Mouse (Mus musculus) megakaryocyte, embryonic 14.5 days (primary cell): ENCODE measurements around the gene Ptprr. TPM values are rescaled to one million over a fixed set of nuclear protein-coding genes. Genes with fewer than 3 reads are reported as not detected.

Experiments used
- H3K27me3 ChIP-seq: replicated peaks from 2 replicates; pipeline ENCODE3; 2012; ENCODE audit warnings: inconsistent platforms
- H3K36me3 ChIP-seq: replicated peaks from 2 replicates; pipeline ENCODE3; 2012; ENCODE audit warnings: low read length, inconsistent platforms, mixed read lengths
- H3K4me1 ChIP-seq: 2 replicates; pipeline ENCODE4 v1.6.1; 2012; ENCODE audit warnings: inconsistent platforms
- H3K4me3 ChIP-seq: replicated peaks from 2 replicates; pipeline ENCODE3; 2012; ENCODE audit warnings: moderate library complexity, mild to moderate bottlenecking, inconsistent platforms
- H3K9me3 ChIP-seq: 2 replicates; pipeline ENCODE4 v1.6.1; 2012; ENCODE audit warnings: inconsistent platforms
- FLI1 ChIP-seq: IDR thresholded peaks from 2 replicates; pipeline ENCODE4 v1.6.1; 2012; ENCODE audit warnings: low read length, inconsistent platforms, mixed read lengths
- GATA1 ChIP-seq: IDR thresholded peaks from 3 replicates; pipeline ENCODE4 v1.6.1; 2012; ENCODE audit warnings: mixed read lengths, low read length, inconsistent platforms, borderline replicate concordance
- polyA plus RNA-seq: library from polyadenylated mRNA; stranded (reverse); fragments of >175 nt; gene quantifications from 2 replicates; pipeline ENCODE4 v1.2.3, GENCODE M21; 2012; ENCODE audit warnings: low replicate concordance; ENCODE audit not compliant: insufficient read depth

Ptprr gene
- polyA plus RNA-seq, 1 experiment, result not detected

- no peaks in the 10 kb centered on the region for H3K9me3 ChIP-seq
- TF ChIP-seq FLI1 (no peak), GATA1 (no peak)
- no peak overlapping the region for H3K4me3 ChIP-seq
- peaks cover 10% of the 10 kb centered on the region for H3K4me1 ChIP-seq
- H3K27me3 ChIP-seq, result peaks cover 2% of the 10 kb centered on the region
- no peaks in the 10 kb centered on the region for H3K36me3 ChIP-seq
These were observed 241.3 kb downstream of the Ptprr start for GRCm38 (mm10) chr10:116259298-116259697.

DNA sequence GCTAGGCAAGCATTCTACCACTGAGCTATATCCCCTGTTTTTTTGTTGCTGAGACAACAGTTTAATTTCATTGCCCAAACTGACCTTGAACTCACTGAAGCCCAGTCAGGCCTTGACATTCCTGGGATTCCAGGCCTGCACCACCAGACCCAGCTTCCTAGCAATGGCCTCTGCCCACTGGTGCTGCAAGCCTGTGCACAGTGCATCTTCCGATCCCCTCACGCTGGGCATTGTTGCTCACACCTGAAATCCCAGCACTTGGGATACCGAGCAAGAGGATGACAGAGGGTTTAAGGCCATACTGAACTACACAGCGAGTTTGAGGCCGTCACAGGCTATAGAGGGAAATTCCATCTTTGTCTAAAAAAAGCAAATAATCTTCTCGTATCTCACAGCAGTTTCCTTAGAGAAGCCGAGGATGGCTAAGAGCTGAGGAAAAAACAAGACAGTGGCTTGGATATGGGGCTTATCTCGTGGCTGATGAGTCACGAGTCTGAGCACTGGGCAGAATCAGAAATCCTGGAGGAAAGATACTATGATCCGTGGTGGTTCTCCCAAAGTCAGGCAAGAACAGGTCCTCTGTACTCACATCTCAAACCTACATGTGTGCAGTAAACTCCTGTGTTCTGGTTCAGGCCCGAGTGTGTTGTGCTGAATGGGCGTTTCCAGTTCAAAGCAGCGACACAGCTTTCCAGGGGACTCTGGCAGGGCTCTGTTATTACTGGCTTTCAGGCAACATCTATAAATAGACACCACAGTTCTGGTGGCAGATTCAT, 242.8 kb downstream of the Ptprr start:
- Histone ChIP-seq H3K4me1 (peaks cover 10% of the 10 kb centered on the region), H3K9me3 (no peaks in the 10 kb centered on the region), H3K36me3 (no peaks in the 10 kb centered on the region), H3K4me3 (peak overlapping the region; percentile 75), H3K27me3 (peaks cover 2% of the 10 kb centered on the region)
- TF ChIP-seq GATA1 (no peak), FLI1 (no peak)

- H3K4me1 ChIP-seq, result peaks cover 10% of the 10 kb centered on the region
- TF ChIP-seq GATA1 (no peak), FLI1 (no peak)
- no peak overlapping the region for H3K4me3 ChIP-seq
- H3K36me3 ChIP-seq, result no peaks in the 10 kb centered on the region
- peaks cover 2% of the 10 kb centered on the region for H3K27me3 ChIP-seq
- no peaks in the 10 kb centered on the region for H3K9me3 ChIP-seq
These were observed 243.5 kb downstream of the Ptprr start for GRCm38 (mm10) chr10:116261559-116261958.

- no peak for TF ChIP-seq GATA1
- TF ChIP-seq FLI1, result no peak
- H3K4me1 ChIP-seq, result peaks cover 10% of the 10 kb centered on the region
- peaks cover 2% of the 10 kb centered on the region for H3K27me3 ChIP-seq
- H3K4me3 ChIP-seq, result no peak overlapping the region
- no peaks in the 10 kb centered on the region for H3K9me3 ChIP-seq
- no peaks in the 10 kb centered on the region for H3K36me3 ChIP-seq
These were observed 246.5 kb downstream of the Ptprr start for GRCm38 (mm10) chr10:116264521-116264920.

DNA sequence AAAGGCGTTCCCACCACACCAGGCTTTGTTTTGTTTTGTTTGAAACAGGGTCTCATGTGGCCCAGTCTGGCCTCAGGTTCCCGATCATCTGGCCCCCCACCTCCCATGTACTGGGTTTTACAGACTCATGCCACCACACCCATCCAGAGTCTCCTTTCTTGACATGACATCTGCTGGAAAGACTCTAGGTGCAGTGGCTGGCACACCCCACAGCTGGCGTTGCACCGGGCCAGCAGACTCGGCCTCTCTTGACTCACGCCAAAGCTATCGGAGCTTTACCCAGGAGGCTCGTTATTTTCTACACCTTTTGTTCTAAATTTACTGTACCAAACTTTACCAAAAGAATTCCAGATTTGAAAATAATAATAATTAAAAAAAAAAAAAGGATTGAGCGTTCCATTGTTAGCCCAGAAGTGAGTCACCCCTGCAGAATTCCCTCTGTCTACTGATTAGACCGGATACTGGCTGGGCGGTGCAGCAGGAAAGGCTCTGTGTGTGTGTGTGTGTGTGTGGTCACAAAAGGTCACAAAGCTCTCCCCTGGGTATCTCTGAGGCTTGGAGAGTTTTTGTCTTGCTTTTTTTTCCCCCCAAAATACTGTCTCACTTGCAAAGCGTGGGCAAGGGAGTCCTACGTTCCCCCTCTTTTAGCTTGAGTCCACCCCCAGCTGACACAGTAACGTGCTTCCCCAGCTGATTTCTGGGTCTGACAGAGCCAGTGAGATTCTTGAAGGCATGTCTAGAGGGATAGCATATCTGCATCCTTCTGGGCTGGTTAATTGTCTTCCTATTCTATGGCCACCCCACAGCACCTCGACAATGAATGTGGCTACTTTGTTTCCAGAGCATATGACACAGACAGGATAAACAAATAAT, 248.8 kb downstream of the Ptprr start:
- no peaks in the 10 kb centered on the region for H3K9me3 ChIP-seq

DNA sequence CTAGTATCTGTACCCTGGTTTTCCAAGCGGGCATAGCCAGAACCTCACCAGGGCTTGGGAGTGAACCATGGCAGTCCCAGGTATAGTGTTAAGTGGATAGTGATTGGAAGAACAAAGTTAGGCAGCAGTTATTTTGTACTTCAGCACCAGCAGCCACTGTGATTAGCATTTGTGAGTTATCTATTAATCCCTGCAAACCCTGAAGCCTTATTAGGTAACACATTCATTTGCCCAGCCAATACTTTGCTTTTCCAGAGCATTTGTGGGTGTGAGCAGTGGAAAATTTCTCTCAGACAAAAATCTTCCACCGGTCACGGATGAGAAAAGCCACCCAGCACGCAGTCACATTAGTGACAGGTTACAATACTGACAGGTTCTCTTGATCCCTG, 249.4 kb downstream of the Ptprr start:
- Histone ChIP-seq H3K4me3 (no peak overlapping the region), H3K27me3 (no peaks in the 10 kb centered on the region), H3K9me3 (no peaks in the 10 kb centered on the region), H3K4me1 (no peaks in the 10 kb centered on the region), H3K36me3 (no peaks in the 10 kb centered on the region)
- TF ChIP-seq FLI1 (no peak), GATA1 (no peak)

More for the DNA sequence above, 248.8 kb downstream of the Ptprr start:
- H3K4me3 ChIP-seq, result no peak overlapping the region
- no peak for TF ChIP-seq FLI1
- no peak for TF ChIP-seq GATA1
- no peaks in the 10 kb centered on the region for H3K36me3 ChIP-seq
- H3K4me1 ChIP-seq, result no peaks in the 10 kb centered on the region; the same call in 1 of the 2 replicates
- H3K27me3 ChIP-seq, result no peaks in the 10 kb centered on the region

DNA sequence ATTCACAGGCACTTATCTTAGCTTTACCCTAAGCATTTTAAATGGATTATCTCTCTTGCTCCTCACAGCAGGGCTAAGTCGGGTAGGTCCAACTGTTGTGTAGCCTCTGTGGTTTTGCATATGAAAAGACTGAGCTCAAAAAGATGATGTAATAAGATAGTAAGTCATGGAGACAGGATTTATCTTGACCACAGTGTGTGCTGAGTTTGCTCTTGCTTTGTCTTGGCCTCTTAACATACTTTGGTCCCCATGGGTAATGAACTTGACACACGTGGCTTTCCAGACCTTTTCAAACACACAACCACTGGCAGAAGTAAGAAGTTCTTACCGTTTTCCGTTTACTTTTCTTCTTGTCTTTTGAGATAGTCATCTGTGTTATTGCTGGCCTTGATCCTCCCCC, 250.3 kb downstream of the Ptprr start:
- H3K27me3 ChIP-seq, result no peaks in the 10 kb centered on the region
- no peaks in the 10 kb centered on the region for H3K36me3 ChIP-seq
- H3K4me1 ChIP-seq, result no peaks in the 10 kb centered on the region
- no peaks in the 10 kb centered on the region for H3K9me3 ChIP-seq
- TF ChIP-seq GATA1, result no peak
- TF ChIP-seq FLI1, result no peak
- H3K4me3 ChIP-seq, result no peak overlapping the region

DNA sequence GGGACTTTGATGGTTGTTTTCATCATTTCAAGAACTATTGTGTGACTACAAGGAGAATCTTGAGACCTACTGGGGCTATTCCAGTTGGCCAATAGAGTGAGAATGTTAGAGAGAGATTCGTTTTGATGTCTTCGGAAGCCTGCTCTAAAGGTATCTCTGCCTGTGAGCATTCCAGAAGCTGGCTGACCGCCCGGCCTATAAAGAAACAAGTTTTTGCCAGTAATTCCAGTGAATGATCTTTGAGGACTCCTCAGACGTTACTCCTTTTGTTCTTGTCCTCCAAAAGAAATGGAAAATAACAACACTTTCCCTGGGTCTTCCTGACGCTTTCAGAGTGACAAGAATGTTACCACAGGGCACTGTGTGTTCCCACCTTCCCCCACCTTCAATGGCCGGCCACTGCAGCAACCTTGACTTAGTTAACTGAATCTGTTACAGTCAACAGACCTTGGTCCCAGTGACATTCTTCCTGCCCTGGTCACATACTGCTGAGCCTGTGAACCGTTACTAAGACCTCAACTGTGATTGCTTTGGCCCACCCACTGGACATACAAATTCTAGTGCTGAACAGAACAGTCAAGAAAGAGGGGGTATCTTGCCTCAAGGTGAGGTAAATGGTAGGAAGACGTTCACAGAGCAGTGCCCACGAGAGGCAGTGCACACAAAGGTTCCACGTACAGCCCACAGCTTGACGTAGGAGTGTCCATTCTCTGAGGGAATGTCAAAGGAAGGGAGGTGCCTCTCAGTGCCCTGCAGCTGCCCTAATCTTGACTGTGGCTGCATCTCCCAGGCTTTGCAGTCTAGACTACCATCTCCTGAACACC, 252.8 kb downstream of the Ptprr start:
- H3K4me3 ChIP-seq, result no peak overlapping the region

DNA sequence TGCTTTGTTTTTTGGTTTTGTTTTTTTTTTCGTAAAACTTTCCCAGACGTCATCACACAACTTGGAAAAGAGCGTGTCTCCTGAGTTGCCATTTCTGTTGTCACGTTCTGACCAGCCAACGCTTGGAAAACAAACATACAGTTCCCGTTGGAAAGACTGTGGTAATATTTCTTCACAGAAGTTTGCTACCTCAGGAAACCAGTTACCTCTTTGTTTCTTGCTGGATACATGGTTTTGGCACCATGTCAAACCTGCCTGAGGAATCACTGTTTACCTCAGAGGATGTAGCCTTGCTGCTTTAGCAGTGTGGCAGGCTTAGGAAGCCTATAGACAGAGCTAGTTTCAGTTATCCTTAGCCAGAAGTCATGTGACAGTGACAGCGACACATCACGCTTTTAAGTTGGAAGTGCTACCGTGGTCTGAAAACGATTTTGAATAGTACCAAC, 253.5 kb downstream of the Ptprr start:
- TF ChIP-seq FLI1, result no peak
- TF ChIP-seq GATA1, result no peak
- Histone ChIP-seq H3K4me3 (no peak overlapping the region), H3K4me1 (no peaks in the 10 kb centered on the region), H3K9me3 (no peaks in the 10 kb centered on the region), H3K27me3 (no peaks in the 10 kb centered on the region), H3K36me3 (no peaks in the 10 kb centered on the region)

More for the DNA sequence above, 252.8 kb downstream of the Ptprr start:
- TF ChIP-seq GATA1 (no peak), FLI1 (no peak)
- no peaks in the 10 kb centered on the region for H3K36me3 ChIP-seq
- H3K27me3 ChIP-seq, result no peaks in the 10 kb centered on the region
- no peaks in the 10 kb centered on the region for H3K9me3 ChIP-seq
- H3K4me1 ChIP-seq, result no peaks in the 10 kb centered on the region
